Comparison of ENCODE assay signal across 8 mouse cellular contexts in the genomic region with DNA sequence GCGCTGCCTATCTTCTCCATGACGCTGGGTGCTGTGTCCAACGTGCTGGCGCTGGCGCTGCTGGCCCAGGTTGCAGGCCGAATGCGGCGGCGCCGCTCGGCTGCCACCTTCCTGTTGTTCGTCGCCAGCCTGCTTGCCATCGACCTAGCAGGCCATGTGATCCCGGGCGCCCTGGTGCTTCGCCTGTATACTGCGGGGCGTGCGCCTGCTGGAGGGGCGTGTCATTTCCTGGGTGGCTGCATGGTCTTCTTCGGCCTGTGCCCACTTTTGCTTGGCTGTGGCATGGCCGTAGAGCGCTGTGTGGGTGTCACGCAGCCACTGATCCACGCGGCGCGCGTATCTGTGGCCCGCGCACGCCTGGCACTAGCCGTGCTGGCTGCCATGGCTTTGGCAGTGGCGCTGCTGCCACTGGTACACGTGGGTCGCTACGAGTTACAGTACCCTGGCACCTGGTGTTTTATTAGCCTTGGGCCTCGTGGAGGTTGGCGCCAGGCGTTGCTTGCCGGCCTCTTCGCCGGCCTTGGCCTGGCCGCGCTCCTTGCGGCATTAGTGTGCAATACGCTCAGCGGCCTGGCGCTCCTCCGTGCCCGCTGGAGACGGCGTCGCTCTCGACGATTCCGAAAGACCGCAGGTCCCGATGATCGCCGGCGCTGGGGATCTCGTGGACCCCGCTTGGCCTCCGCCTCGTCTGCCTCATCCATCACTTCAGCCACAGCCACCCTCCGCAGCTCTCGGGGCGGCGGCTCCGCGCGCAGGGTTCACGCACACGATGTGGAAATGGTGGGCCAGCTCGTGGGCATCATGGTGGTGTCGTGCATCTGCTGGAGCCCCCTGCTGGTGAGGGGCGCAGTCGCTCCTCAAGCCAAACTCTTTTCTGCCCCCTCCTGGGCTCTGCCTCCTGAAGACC. TPM values are rescaled to one million over a fixed set of nuclear protein-coding genes. Genes with fewer than 3 reads are reported as not detected.
DNase-seq lines count a peak whose midpoint lies in the region; ATAC-seq lines count a peak whose summit lies in the region.

No protein-coding gene starts in this region.

- H3K4me1 ChIP-seq in embryonic facial prominence, embryonic 13.5 days, result peaks cover 54% of the 10 kb centered on the region
- H3K4me1 ChIP-seq in limb, embryonic 10.5 days, result peaks cover 33% of the 10 kb centered on the region
- peaks cover 32% of the 10 kb centered on the region for H3K4me1 ChIP-seq in midbrain, embryonic 13.5 days (replicated peaks)

- H3K36me3 ChIP-seq in embryonic facial prominence, embryonic 13.5 days, result peaks cover 57% of the 10 kb centered on the region
- H3K36me3 ChIP-seq in limb, embryonic 10.5 days, result peaks cover 65% of the 10 kb centered on the region
- peaks cover 60% of the 10 kb centered on the region for H3K36me3 ChIP-seq in midbrain, embryonic 13.5 days

- H3K9ac ChIP-seq in embryonic facial prominence, embryonic 13.5 days, result peak overlapping the region; percentile 74
- peak overlapping the region; percentile 69 for H3K9ac ChIP-seq in midbrain, embryonic 13.5 days (replicated peaks)

- peak; percentile 68 to 77 for DNase-seq in frontal cortex, postnatal 10 days (ENCODE audit: low spot score in 2 of 2)
- no peak for DNase-seq in frontal cortex, adult 2 months (ENCODE audit: extremely low spot score in 1 of 2, low spot score in 1 of 2)
- DNase-seq in adrenal gland, postnatal 25 days, result peak; percentile 61
- DNase-seq in heart, postnatal 4 days, result peak; percentile 79
- peak; percentile 87 for DNase-seq in limb, embryonic 10.5 days (ENCODE audit: low spot score)
- peak; percentile 54 to 68 for DNase-seq in spleen, postnatal 4 days (ENCODE audit: low spot score in 2 of 2)

- 0 out of 2 replicates have a peak, but pooled peaks have one; percentile 7 for ATAC-seq in embryonic facial prominence, embryonic 13.5 days (ENCODE audit: insufficient number of reproducible peaks, insufficient read depth, low FRiP score, low TSS enrichment, low read depth)
- ATAC-seq in midbrain, embryonic 13.5 days, result peak; percentile 59

- H3K27me3 ChIP-seq in embryonic facial prominence, embryonic 13.5 days, result peaks cover 5% of the 10 kb centered on the region; the same call in 1 of the 2 replicates
- peaks cover 24% of the 10 kb centered on the region for H3K27me3 ChIP-seq in limb, embryonic 10.5 days (ENCODE audit: low read depth, poor library complexity, severe bottlenecking)
- peaks cover 12% of the 10 kb centered on the region; the same call in 1 of the 2 replicates for H3K27me3 ChIP-seq in midbrain, embryonic 13.5 days

- peak overlapping the region; percentile 42 for H3K4me3 ChIP-seq in embryonic facial prominence, embryonic 13.5 days
- H3K4me3 ChIP-seq in limb, embryonic 10.5 days, result peak overlapping the region; percentile 53
- peak overlapping the region; percentile 37 for H3K4me3 ChIP-seq in midbrain, embryonic 13.5 days (replicated peaks)

- H3K27ac ChIP-seq in embryonic facial prominence, embryonic 13.5 days, result peak overlapping the region; percentile 51; the same call in 1 of the 2 replicates
- H3K27ac ChIP-seq in limb, embryonic 10.5 days, result peak overlapping the region; percentile 83
- 0 out of 2 replicates have a peak overlapping the region, but pooled peaks have one; percentile 17 for H3K27ac ChIP-seq in midbrain, embryonic 13.5 days

- peak overlapping the region; percentile 70 for H3K4me2 ChIP-seq in embryonic facial prominence, embryonic 13.5 days
- H3K4me2 ChIP-seq in midbrain, embryonic 13.5 days (replicated peaks), result peak overlapping the region; percentile 62

- WGBS in embryonic facial prominence, embryonic 13.5 days, result 33% methylated on average over 80 of the region's 80 CpGs
- 18% methylated on average over 80 of the region's 80 CpGs for WGBS in limb, embryonic 10.5 days
- WGBS in midbrain, embryonic 13.5 days, result 22% methylated on average over 80 of the region's 80 CpGs

- no peaks in the 10 kb centered on the region for H3K9me3 ChIP-seq in embryonic facial prominence, embryonic 13.5 days
- no peaks in the 10 kb centered on the region for H3K9me3 ChIP-seq in limb, embryonic 10.5 days (replicated peaks)
- H3K9me3 ChIP-seq in midbrain, embryonic 13.5 days, result no peaks in the 10 kb centered on the region

RNA-seq across cellular contexts. Expression of a gene that starts 1.8 kb away (rescaled TPM):
- polyA plus RNA-seq in frontal cortex, adult 2 months (2012; rRNA removed), result 2.2 TPM in 2 replicates
- 0.86 and 2.5 TPM in 2 replicates for total RNA-seq in adrenal gland, postnatal 25 days (2021)
- polyA plus RNA-seq in embryonic facial prominence, embryonic 13.5 days (2015; fragmentation: Nextera tagmentation; extraction: Ambion mirVana), result 1.5 and 2.1 TPM in 2 replicates
- total RNA-seq in heart, postnatal 4 days (2021), result 1 to 10 TPM in 1 of 2 experiments, under 1 TPM in 1; 0.33 to 1.1 TPM
- 0.64 TPM in 2 replicates for polyA plus RNA-seq in limb, embryonic 10.5 days (2016; fragmentation: Nextera tagmentation; extraction: Ambion mirVana)
- 0.75 and 0.81 TPM in 2 replicates for polyA plus RNA-seq in midbrain, embryonic 13.5 days (2015; fragmentation: Nextera tagmentation; extraction: Ambion mirVana)

RNA-seq across cellular contexts. Expression of a gene that starts 15.8 kb away (rescaled TPM):
- polyA plus RNA-seq in frontal cortex, adult 2 months (2012; rRNA removed), result 86.3 and 90.2 TPM in 2 replicates
- 42.3 and 48.8 TPM in 2 replicates for total RNA-seq in adrenal gland, postnatal 25 days (2021)
- polyA plus RNA-seq in embryonic facial prominence, embryonic 13.5 days (2015; fragmentation: Nextera tagmentation; extraction: Ambion mirVana), result 186 and 190 TPM in 2 replicates
- total RNA-seq in heart, postnatal 4 days (2021), result 10 to 100 TPM; 61.9 to 64.2 TPM
- 185 and 206 TPM in 2 replicates for polyA plus RNA-seq in limb, embryonic 10.5 days (2016; fragmentation: Nextera tagmentation; extraction: Ambion mirVana)
- 164 and 172 TPM in 2 replicates for polyA plus RNA-seq in midbrain, embryonic 13.5 days (2015; fragmentation: Nextera tagmentation; extraction: Ambion mirVana)

RNA-seq across cellular contexts. Expression of a gene that starts 30.7 kb away (rescaled TPM):
- 51.9 and 61.9 TPM in 2 replicates for polyA plus RNA-seq in frontal cortex, adult 2 months (2012; rRNA removed)
- 120 and 146 TPM in 2 replicates for total RNA-seq in adrenal gland, postnatal 25 days (2021)
- polyA plus RNA-seq in embryonic facial prominence, embryonic 13.5 days (2015; fragmentation: Nextera tagmentation; extraction: Ambion mirVana), result 23.5 and 24.0 TPM in 2 replicates
- total RNA-seq in heart, postnatal 4 days (2021), result 10 to 100 TPM; 52.7 to 53.4 TPM
- 38.6 and 41.4 TPM in 2 replicates for polyA plus RNA-seq in limb, embryonic 10.5 days (2016; fragmentation: Nextera tagmentation; extraction: Ambion mirVana)
- polyA plus RNA-seq in midbrain, embryonic 13.5 days (2015; fragmentation: Nextera tagmentation; extraction: Ambion mirVana), result 22.7 and 23.3 TPM in 2 replicates

RNA-seq across cellular contexts. Expression of a gene that starts 46.7 kb away (rescaled TPM):
- 27.2 and 30.6 TPM in 2 replicates for polyA plus RNA-seq in frontal cortex, adult 2 months (2012; rRNA removed)
- total RNA-seq in adrenal gland, postnatal 25 days (2021), result 25.7 and 29.5 TPM in 2 replicates
- polyA plus RNA-seq in embryonic facial prominence, embryonic 13.5 days (2015; fragmentation: Nextera tagmentation; extraction: Ambion mirVana), result 131 and 148 TPM in 2 replicates
- total RNA-seq in heart, postnatal 4 days (2021), result 10 to 100 TPM; 68.1 to 69.0 TPM
- 295 and 349 TPM in 2 replicates for polyA plus RNA-seq in limb, embryonic 10.5 days (2016; fragmentation: Nextera tagmentation; extraction: Ambion mirVana)
- polyA plus RNA-seq in midbrain, embryonic 13.5 days (2015; fragmentation: Nextera tagmentation; extraction: Ambion mirVana), result 154 and 155 TPM in 2 replicates

Comparison
In these comparisons a context has a peak if more than half of its experiments do, and no peak if none do; other contexts are left out.
1. DNase-seq: peak in frontal cortex, postnatal 10 days (2 of 2), adrenal gland, postnatal 25 days (single experiment), heart, postnatal 4 days (single experiment), limb, embryonic 10.5 days (single experiment) and spleen, postnatal 4 days (2 of 2); none in frontal cortex, adult 2 months (0 of 2).
2. H3K27ac ChIP-seq: peak in every context shown above with its lines; median percentile 83 in limb, embryonic 10.5 days; 51 in embryonic facial prominence, embryonic 13.5 days; 17 in midbrain, embryonic 13.5 days.
3. Peak in every context shown above with its lines, with median percentiles within 50 percentile points of each other: H3K4me3 ChIP-seq.